Mouse (Mus musculus) midbrain, embryonic 16.5 days (tissue): ENCODE measurements around the gene Klhdc8b. TPM values are rescaled to one million over a fixed set of nuclear protein-coding genes. Genes with fewer than 3 reads are reported as not detected.

Source experiments
- ATAC-seq: fragments of 200-750 bp; cut with Nextera tagmentation; 2 replicates; pipeline ENCODE4 v1.8.0; 2017; ENCODE audit warnings: moderate TSS enrichment
- H3K27ac ChIP-seq: fragments of 300-500 bp; sonication (generic); 2 replicates; pipeline ENCODE4 v1.5.1; 2014; ENCODE audit warnings: mild to moderate bottlenecking, low read length, mixed read lengths
- H3K27me3 ChIP-seq: fragments of 300-500 bp; sonication (generic); 2 replicates; pipeline ENCODE4 v1.6.1; 2014; ENCODE audit warnings: low read depth, low read length, mixed read lengths; ENCODE audit not compliant: control insufficient read depth, insufficient read depth
- H3K36me3 ChIP-seq: fragments of 300-500 bp; sonication (generic); 2 replicates; pipeline ENCODE4 v1.6.1; 2014; ENCODE audit warnings: mild to moderate bottlenecking, low read length, moderate library complexity, mixed read lengths; ENCODE audit not compliant: control insufficient read depth, insufficient read depth
- H3K4me1 ChIP-seq: fragments of 300-500 bp; sonication (generic); 2 replicates; pipeline ENCODE4 v1.6.1; 2014; ENCODE audit warnings: mild to moderate bottlenecking, low read length, mixed read lengths; ENCODE audit not compliant: control insufficient read depth, insufficient read depth
- H3K4me2 ChIP-seq: fragments of 300-500 bp; sonication (generic); 2 replicates; pipeline ENCODE4 v1.6.1; 2014; ENCODE audit warnings: mild to moderate bottlenecking, low read length, mixed read lengths
- H3K4me3 ChIP-seq: fragments of 300-500 bp; sonication (generic); 2 replicates; pipeline ENCODE4 v1.5.1; 2014; ENCODE audit warnings: low read depth, mild to moderate bottlenecking, low read length, moderate library complexity, mixed read lengths
- H3K9ac ChIP-seq: fragments of 300-500 bp; sonication (generic); 2 replicates; pipeline ENCODE4 v1.6.1; 2014; ENCODE audit warnings: low read depth, low read length, mixed read lengths
- H3K9me3 ChIP-seq: fragments of 300-500 bp; sonication (generic); replicated peaks from 2 replicates; pipeline ENCODE4 v1.6.1; 2014; ENCODE audit warnings: mild to moderate bottlenecking, low read length, mixed read lengths; ENCODE audit not compliant: control insufficient read depth, poor library complexity, severe bottlenecking
- WGBS: fragments of 180-500 bp; shearing (Covaris S2); extraction: QIAGEN DNeasy Blood & Tissue Kit; methylation state at CpG from one replicate; pipeline ENCODE4 v1.1.7; 2014; 5-methylcytosine and 5-hydroxymethylcytosine counted together
- polyA plus RNA-seq: library from polyadenylated mRNA; unstranded; fragments of >200 nt; fragmentation: Nextera tagmentation; extraction: Ambion mirVana; gene quantifications from 2 replicates; pipeline ENCODE4 v1.2.1, GENCODE M21; 2015

Klhdc8b gene
- polyA plus RNA-seq, 1 experiment from 2014 or later = 72.6 TPM

GRCm38 (mm10) chr9:108474528-108474927 lies 13.1 kb upstream of the Klhdc8b start:
- no peak for ATAC-seq
- Histone ChIP-seq H3K36me3 (no peaks in the 10 kb centered on the region), H3K4me2 (no peak overlapping the region), H3K4me1 (peaks cover 9% of the 10 kb centered on the region), H3K27ac (no peak overlapping the region), H3K27me3 (no peaks in the 10 kb centered on the region), H3K9me3 (no peaks in the 10 kb centered on the region), H3K9ac (no peak overlapping the region), H3K4me3 (no peak overlapping the region)
- 73% methylated on average over 1 of the region's 1 CpGs for WGBS

- Histone ChIP-seq H3K4me2 (no peak overlapping the region), H3K36me3 (no peaks in the 10 kb centered on the region), H3K4me1 (no peaks in the 10 kb centered on the region), H3K27ac (no peak overlapping the region), H3K9ac (no peak overlapping the region), H3K4me3 (no peak overlapping the region), H3K27me3 (no peaks in the 10 kb centered on the region), H3K9me3 (no peaks in the 10 kb centered on the region)
- 80% methylated on average over 4 of the region's 4 CpGs for WGBS
- ATAC-seq = no peak
Measured at GRCm38 (mm10) chr9:108469845-108470244, 8.5 kb upstream of the Klhdc8b start.

GRCm38 (mm10) chr9:108469430-108469829 lies 8.0 kb upstream of the Klhdc8b start:
- ATAC-seq = no peak
- no peaks in the 10 kb centered on the region for H3K4me1 ChIP-seq
- no peak overlapping the region for H3K4me2 ChIP-seq
- peaks cover 2% of the 10 kb centered on the region; the same call in 1 of the 2 replicates for H3K36me3 ChIP-seq
- no peak overlapping the region for H3K9ac ChIP-seq
- 84% methylated on average over 5 of the region's 5 CpGs for WGBS
- no peaks in the 10 kb centered on the region for H3K27me3 ChIP-seq
- no peak overlapping the region for H3K27ac ChIP-seq
- no peak overlapping the region for H3K4me3 ChIP-seq
- H3K9me3 ChIP-seq = no peaks in the 10 kb centered on the region

- peaks cover 11% of the 10 kb centered on the region for H3K36me3 ChIP-seq
- peaks cover 10% of the 10 kb centered on the region for H3K4me1 ChIP-seq
- H3K4me2 ChIP-seq = no peak overlapping the region
- H3K27ac ChIP-seq = no peak overlapping the region
- H3K9me3 ChIP-seq = no peaks in the 10 kb centered on the region
- WGBS = 94% methylated on average over 2 of the region's 2 CpGs
- H3K9ac ChIP-seq = no peak overlapping the region
- H3K4me3 ChIP-seq = no peak overlapping the region
- no peak for ATAC-seq
- H3K27me3 ChIP-seq = no peaks in the 10 kb centered on the region
Measured at GRCm38 (mm10) chr9:108466219-108466618, 4.8 kb upstream of the Klhdc8b start.

- WGBS = 97% methylated on average over 9 of the region's 9 CpGs
- H3K4me2 ChIP-seq = no peak overlapping the region
- ATAC-seq = no peak
- peaks cover 11% of the 10 kb centered on the region for H3K4me1 ChIP-seq
- H3K9ac ChIP-seq = no peak overlapping the region
- H3K4me3 ChIP-seq = no peak overlapping the region
- peaks cover 11% of the 10 kb centered on the region for H3K36me3 ChIP-seq
- no peaks in the 10 kb centered on the region for H3K27me3 ChIP-seq
- no peaks in the 10 kb centered on the region for H3K9me3 ChIP-seq
- no peak overlapping the region for H3K27ac ChIP-seq
Measured at GRCm38 (mm10) chr9:108463713-108464112, 2.3 kb upstream of the Klhdc8b start.

GRCm38 (mm10) chr9:108462192-108462591 lies 811 bp upstream of the Klhdc8b start:
- Histone ChIP-seq H3K27me3 (no peaks in the 10 kb centered on the region), H3K27ac (no peak overlapping the region), H3K9ac (no peak overlapping the region), H3K9me3 (no peaks in the 10 kb centered on the region), H3K36me3 (peaks cover 11% of the 10 kb centered on the region), H3K4me3 (no peak overlapping the region), H3K4me1 (peaks cover 11% of the 10 kb centered on the region), H3K4me2 (no peak overlapping the region)
- 90% methylated on average over 10 of the region's 10 CpGs for WGBS
- ATAC-seq = no peak

- Histone ChIP-seq H3K27ac (no peak overlapping the region), H3K9me3 (no peaks in the 10 kb centered on the region), H3K36me3 (peaks cover 11% of the 10 kb centered on the region), H3K4me3 (peak overlapping the region; percentile 82), H3K4me2 (peak overlapping the region; percentile 66), H3K4me1 (peaks cover 11% of the 10 kb centered on the region), H3K27me3 (no peaks in the 10 kb centered on the region), H3K9ac (peak overlapping the region; percentile 82; the same call in 1 of the 2 replicates)
- no peak for ATAC-seq
- 92% methylated on average over 5 of the region's 5 CpGs for WGBS
Measured at GRCm38 (mm10) chr9:108461675-108462074, 294 bp upstream of the Klhdc8b start.

- Histone ChIP-seq H3K9me3 (no peaks in the 10 kb centered on the region), H3K4me3 (peak within 1 kb of the TSS; percentile 82), H3K27ac (peak within 1 kb of the TSS; percentile 82), H3K4me1 (peaks cover 11% of the 10 kb centered on the region), H3K4me2 (peak within 1 kb of the TSS; percentile 66), H3K9ac (peak within 1 kb of the TSS; percentile 82), H3K27me3 (no peaks in the 10 kb centered on the region), H3K36me3 (peaks cover 11% of the 10 kb centered on the region)
- ATAC-seq = peak; percentile 86
- WGBS = under 1% methylated on average over 50 of the region's 52 CpGs
Measured at GRCm38 (mm10) chr9:108460319-108461178, 832 bp downstream of the Klhdc8b start, which contains the start of gene Ccdc71. Ccdc71 (plus strand) TSS chr9:108460527.

- Histone ChIP-seq H3K4me1 (peaks cover 11% of the 10 kb centered on the region), H3K4me2 (peak overlapping the region; percentile 66), H3K27me3 (no peaks in the 10 kb centered on the region), H3K9ac (no peak overlapping the region), H3K27ac (peak overlapping the region; percentile 82), H3K9me3 (no peaks in the 10 kb centered on the region), H3K4me3 (peak overlapping the region; percentile 82), H3K36me3 (peaks cover 11% of the 10 kb centered on the region)
- WGBS = 88% methylated on average over 1 of the region's 1 CpGs
- peak; percentile 23; the same call in 1 of the 2 replicates for ATAC-seq
Measured at GRCm38 (mm10) chr9:108459939-108460318, 1.5 kb downstream of the Klhdc8b start.
